In the genomic region with DNA sequence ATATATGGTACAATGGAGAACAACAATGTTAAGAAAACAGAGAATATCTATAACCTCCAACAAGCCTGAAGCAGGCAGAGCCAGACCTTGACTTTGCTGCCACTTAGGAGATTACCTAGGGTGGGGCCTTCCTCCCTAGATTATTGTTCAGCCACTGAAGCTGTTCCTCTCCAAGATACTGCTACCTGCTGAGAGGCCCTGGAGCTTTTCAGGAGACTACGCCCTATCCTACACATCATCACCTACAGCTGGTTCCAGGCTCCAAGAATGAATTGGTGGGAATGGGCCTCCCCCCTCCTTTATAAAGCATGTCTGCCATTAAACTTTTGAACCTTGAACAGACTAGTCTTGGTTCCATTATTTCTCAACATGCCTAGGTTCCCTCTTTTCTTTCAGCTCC, we compare ENCODE assay signal across 28 mouse cellular contexts.
"Had no signal": no experiment of that assay in that cellular context is flagged by ENCODE, and none has a peak within 500 bp of the region (broad histone marks: within the 10 kb centered on the region; RNA-seq: fewer than 3 reads in every experiment).

No protein-coding gene starts in this region.

- H3K4me3 ChIP-seq: limb, embryonic 10.5 days; limb, embryonic 12.5 days; limb, embryonic 13.5 days; limb, embryonic 15.5 days; liver, embryonic 12.5 days; liver, embryonic 13.5 days; liver, embryonic 15.5 days; lung, embryonic 15.5 days; megakaryocyte, embryonic 14.5 days; midbrain, embryonic 10.5 days; midbrain, embryonic 12.5 days; midbrain, embryonic 13.5 days; midbrain, embryonic 15.5 days; myocyte; neural tube, embryonic 12.5 days had no signal

- H3K36me3 ChIP-seq: limb, embryonic 10.5 days; limb, embryonic 12.5 days; limb, embryonic 13.5 days; limb, embryonic 15.5 days; liver, embryonic 12.5 days; liver, embryonic 13.5 days; liver, embryonic 15.5 days; lung, embryonic 15.5 days; midbrain, embryonic 10.5 days; midbrain, embryonic 12.5 days; midbrain, embryonic 13.5 days; midbrain, embryonic 15.5 days; neural tube, embryonic 12.5 days had no signal

- DNase-seq: left cerebral cortex, postnatal 4 days; liver; liver, embryonic 13.5 days; liver, postnatal 0 days; lung, adult 18-20 months; lung, adult 2 months; lung, embryonic 14.5 days; lung, postnatal 10 days; lung, postnatal 14 days; lung, postnatal 36 days; lung, postnatal 4 days; midbrain, embryonic 14.5 days had no signal

- H3K9ac ChIP-seq: limb, embryonic 12.5 days; limb, embryonic 13.5 days; limb, embryonic 15.5 days; liver, embryonic 12.5 days; liver, embryonic 13.5 days; liver, embryonic 14.5 days; liver, embryonic 15.5 days; liver, postnatal 0 days; lung, embryonic 14.5 days; lung, embryonic 15.5 days; midbrain, embryonic 12.5 days; midbrain, embryonic 13.5 days; midbrain, embryonic 15.5 days; neural tube, embryonic 12.5 days had no signal

- H3K27ac ChIP-seq: limb, embryonic 10.5 days; limb, embryonic 12.5 days; limb, embryonic 13.5 days; limb, embryonic 15.5 days; liver, embryonic 12.5 days; liver, embryonic 13.5 days; liver, embryonic 14.5 days; liver, embryonic 15.5 days; lung, embryonic 15.5 days; macrophage; midbrain, embryonic 10.5 days; midbrain, embryonic 12.5 days; midbrain, embryonic 13.5 days; midbrain, embryonic 15.5 days; neural tube, embryonic 12.5 days had no signal

- H3K4me1 ChIP-seq: limb, embryonic 10.5 days; limb, embryonic 12.5 days; limb, embryonic 13.5 days; limb, embryonic 15.5 days; liver, embryonic 12.5 days; liver, embryonic 13.5 days; liver, embryonic 15.5 days; lung, embryonic 15.5 days; megakaryocyte, embryonic 14.5 days; midbrain, embryonic 10.5 days; midbrain, embryonic 12.5 days; midbrain, embryonic 13.5 days; midbrain, embryonic 15.5 days; neural tube, embryonic 12.5 days had no signal

- H3K9me3 ChIP-seq: limb, embryonic 10.5 days; limb, embryonic 12.5 days; limb, embryonic 13.5 days; limb, embryonic 15.5 days; liver, embryonic 12.5 days; liver, embryonic 13.5 days; liver, embryonic 15.5 days; lung, embryonic 15.5 days; megakaryocyte, embryonic 14.5 days; midbrain, embryonic 10.5 days; midbrain, embryonic 12.5 days; midbrain, embryonic 13.5 days; midbrain, embryonic 15.5 days; neural tube, embryonic 12.5 days had no signal
